Mouse (Mus musculus): ENCODE data around the gene Sema4d. TPM values are rescaled to one million over a fixed set of nuclear protein-coding genes. Genes with fewer than 3 reads are reported as not detected.

The Sema4d gene
- polyA plus RNA-seq, 1 experiment, result 23.0 TPM

GRCm38 (mm10) chr13:51806220-51806619 is 12.7 kb upstream of the Sema4d start:
- 88% methylated on average over 15 of the region's 15 CpGs for WGBS
- no peak for TF ChIP-seq POLR2A (IDR thresholded peaks at IDR 0.05; ENCODE audit: borderline replicate concordance, control insufficient read depth, low read depth, low read length)
- no peak for TF ChIP-seq CTCF (IDR thresholded peaks at IDR 0.05; ENCODE audit: control insufficient read depth, insufficient read depth, low read length)
- no peaks in the 10 kb centered on the region; the same call in 1 of the 2 replicates for H3K4me1 ChIP-seq (ENCODE audit: control insufficient read depth, insufficient read depth, low read length)
- no peak overlapping the region for H3K27ac ChIP-seq (ENCODE audit: control insufficient read depth, insufficient read depth, low read depth, low read length, poor library complexity)
- no peak overlapping the region for H3K4me3 ChIP-seq (replicated peaks; ENCODE audit: control insufficient read depth, low read depth, low read length)

GRCm38 (mm10) chr13:51805634-51806033 is 12.1 kb upstream of the Sema4d start:
- 59% methylated on average over 4 of the region's 4 CpGs for WGBS
- Histone ChIP-seq H3K4me3 (replicated peaks; ENCODE audit: control insufficient read depth, low read depth, low read length) (no peak overlapping the region), H3K4me1 (ENCODE audit: control insufficient read depth, insufficient read depth, low read length) (peaks cover 2% of the 10 kb centered on the region; the same call in 1 of the 2 replicates), H3K27ac (ENCODE audit: control insufficient read depth, insufficient read depth, low read depth, low read length, poor library complexity) (no peak overlapping the region)
- TF ChIP-seq CTCF (IDR thresholded peaks at IDR 0.05; ENCODE audit: control insufficient read depth, insufficient read depth, low read length) (no peak), POLR2A (IDR thresholded peaks at IDR 0.05; ENCODE audit: borderline replicate concordance, control insufficient read depth, low read depth, low read length) (no peak)

- peaks cover 3% of the 10 kb centered on the region; the same call in 1 of the 2 replicates for H3K4me1 ChIP-seq (ENCODE audit: control insufficient read depth, insufficient read depth, low read length)
- no peak overlapping the region for H3K4me3 ChIP-seq (replicated peaks; ENCODE audit: control insufficient read depth, low read depth, low read length)
- WGBS, result 16% methylated on average over 9 of the region's 9 CpGs
- H3K27ac ChIP-seq (ENCODE audit: control insufficient read depth, insufficient read depth, low read depth, low read length, poor library complexity), result no peak overlapping the region
- TF ChIP-seq POLR2A (IDR thresholded peaks at IDR 0.05; ENCODE audit: borderline replicate concordance, control insufficient read depth, low read depth, low read length) (no peak), CTCF (IDR thresholded peaks at IDR 0.05; ENCODE audit: control insufficient read depth, insufficient read depth, low read length) (no peak)
Observed at GRCm38 (mm10) chr13:51800921-51801320, 7.4 kb upstream of the Sema4d start.

- 61% methylated on average over 16 of the region's 16 CpGs for WGBS
- Histone ChIP-seq H3K27ac (ENCODE audit: control insufficient read depth, insufficient read depth, low read depth, low read length, poor library complexity) (no peak overlapping the region), H3K4me3 (replicated peaks; ENCODE audit: control insufficient read depth, low read depth, low read length) (no peak overlapping the region), H3K4me1 (ENCODE audit: control insufficient read depth, insufficient read depth, low read length) (peaks cover 3% of the 10 kb centered on the region; the same call in 1 of the 2 replicates)
- TF ChIP-seq POLR2A (IDR thresholded peaks at IDR 0.05; ENCODE audit: borderline replicate concordance, control insufficient read depth, low read depth, low read length), result no peak
- TF ChIP-seq CTCF (IDR thresholded peaks at IDR 0.05; ENCODE audit: control insufficient read depth, insufficient read depth, low read length), result no peak
Observed at GRCm38 (mm10) chr13:51799735-51800522, 6.4 kb upstream of the Sema4d start.

GRCm38 (mm10) chr13:51797899-51798746 is 4.6 kb upstream of the Sema4d start:
- 0 out of 2 replicates have a peak overlapping the region, but pooled peaks have one; percentile 40 for H3K27ac ChIP-seq (ENCODE audit: control insufficient read depth, insufficient read depth, low read depth, low read length, poor library complexity)
- H3K4me1 ChIP-seq (ENCODE audit: control insufficient read depth, insufficient read depth, low read length), result peaks cover 3% of the 10 kb centered on the region; the same call in 1 of the 2 replicates
- TF ChIP-seq POLR2A (IDR thresholded peaks at IDR 0.05; ENCODE audit: borderline replicate concordance, control insufficient read depth, low read depth, low read length) (no peak), CTCF (IDR thresholded peaks at IDR 0.05; ENCODE audit: control insufficient read depth, insufficient read depth, low read length) (no peak)
- no peak overlapping the region for H3K4me3 ChIP-seq (replicated peaks; ENCODE audit: control insufficient read depth, low read depth, low read length)
- 66% methylated on average over 8 of the region's 8 CpGs for WGBS

- no peak overlapping the region for H3K4me3 ChIP-seq (replicated peaks; ENCODE audit: control insufficient read depth, low read depth, low read length)
- TF ChIP-seq POLR2A (IDR thresholded peaks at IDR 0.05; ENCODE audit: borderline replicate concordance, control insufficient read depth, low read depth, low read length), result no peak
- no peak for TF ChIP-seq CTCF (IDR thresholded peaks at IDR 0.05; ENCODE audit: control insufficient read depth, insufficient read depth, low read length)
- H3K27ac ChIP-seq (ENCODE audit: control insufficient read depth, insufficient read depth, low read depth, low read length, poor library complexity), result no peak overlapping the region
- WGBS, result 44% methylated on average over 6 of the region's 7 CpGs
- H3K4me1 ChIP-seq (ENCODE audit: control insufficient read depth, insufficient read depth, low read length), result peaks cover 7% of the 10 kb centered on the region
Observed at GRCm38 (mm10) chr13:51793948-51794347, 401 bp upstream of the Sema4d start.

- under 1% methylated on average over 43 of the region's 43 CpGs for WGBS
- peaks cover 5% of the 10 kb centered on the region for H3K4me1 ChIP-seq (ENCODE audit: control insufficient read depth, insufficient read depth, low read length)
- TF ChIP-seq POLR2A (IDR thresholded peaks at IDR 0.05; ENCODE audit: borderline replicate concordance, control insufficient read depth, low read depth, low read length), result no peak
- TF ChIP-seq CTCF (IDR thresholded peaks at IDR 0.05; ENCODE audit: control insufficient read depth, insufficient read depth, low read length), result no peak
Observed at GRCm38 (mm10) chr13:51792729-51793424, 670 bp downstream of the Sema4d start.

More at GRCm38 (mm10) chr13:51792729-51793424, 670 bp downstream of the Sema4d start:
- Histone ChIP-seq H3K27ac (ENCODE audit: control insufficient read depth, insufficient read depth, low read depth, low read length, poor library complexity) (peak overlapping the region; percentile 81), H3K4me3 (replicated peaks; ENCODE audit: control insufficient read depth, low read depth, low read length) (peak overlapping the region; percentile 87)
